Mouse (Mus musculus): ENCODE measurements around the gene Tbc1d16. TPM values are rescaled to one million over a fixed set of nuclear protein-coding genes. Genes with fewer than 3 reads are reported as not detected.
"Not testable (repeated sequence)": the region's sequence is repeated elsewhere in the genome, so short reads cannot be mapped to it uniquely, and the experiment has no call there.

The Tbc1d16 gene
- polyA plus RNA-seq, 1 experiment from 2014 or later: 22.5 TPM

DNA sequence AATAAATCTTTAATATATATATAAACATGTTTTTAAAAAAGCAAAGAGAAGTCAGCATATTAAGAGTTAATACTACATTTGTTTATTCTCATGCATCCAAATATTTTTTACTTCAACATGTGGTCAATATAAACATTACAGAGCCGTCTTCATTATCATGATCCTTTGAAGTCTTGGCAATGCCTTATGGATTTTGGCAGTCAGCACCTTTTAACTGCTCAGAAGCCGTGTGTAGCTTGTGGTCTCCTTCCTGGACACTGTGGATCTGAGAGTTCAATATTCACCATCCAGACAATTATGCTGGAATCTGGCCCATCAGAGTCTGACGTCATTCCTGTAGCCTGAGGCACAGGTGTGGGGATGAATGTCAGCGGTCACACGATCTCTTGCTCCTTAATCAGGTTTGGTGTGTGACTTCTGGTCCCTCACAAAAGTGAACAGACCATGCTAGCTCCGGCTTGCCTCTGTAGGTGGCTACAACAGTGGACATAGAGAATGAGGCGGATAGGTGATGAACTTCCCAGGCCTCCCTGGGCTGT lies 123.2 kb downstream of the Tbc1d16 start:
- no peak overlapping the region; the same call in 1 of the 2 replicates for H3K27ac ChIP-seq
- no peak for DNase-seq (ENCODE audit: extremely low spot score, low spot score)
- no peak overlapping the region for H3K4me3 ChIP-seq
- 83% methylated on average over 7 of the region's 7 CpGs for WGBS
- H3K9me3 ChIP-seq: no peaks in the 10 kb centered on the region
- H3K36me3 ChIP-seq (replicated peaks): no peaks in the 10 kb centered on the region
- peaks cover 58% of the 10 kb centered on the region for H3K27me3 ChIP-seq (ENCODE audit: poor library complexity, severe bottlenecking)
- peaks cover 23% of the 10 kb centered on the region for H3K4me1 ChIP-seq

DNA sequence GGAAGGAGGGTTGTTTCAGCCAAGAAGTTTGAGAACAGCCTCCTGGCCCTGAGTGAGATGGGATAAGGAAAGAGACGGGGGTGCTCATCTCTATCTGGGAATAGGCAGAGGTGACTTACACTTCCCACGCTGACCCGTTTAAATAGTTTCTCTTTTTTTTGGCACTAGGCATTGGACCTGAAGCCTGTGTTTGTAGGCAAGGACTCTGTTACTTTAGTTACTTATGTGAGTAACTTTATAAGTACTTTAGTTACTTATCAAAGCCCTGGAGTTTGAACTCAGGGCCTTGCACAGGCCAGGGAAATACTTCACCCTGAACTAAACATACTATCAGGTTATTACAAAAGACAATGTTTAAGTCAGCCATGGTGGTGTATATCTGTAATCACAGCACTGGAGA lies 124.3 kb downstream of the Tbc1d16 start:
- DNase-seq (ENCODE audit: extremely low spot score, low spot score): no peak
- WGBS: 91% methylated on average over 3 of the region's 3 CpGs
- no peak overlapping the region for H3K27ac ChIP-seq
- H3K4me3 ChIP-seq: no peak overlapping the region
- H3K27me3 ChIP-seq (ENCODE audit: poor library complexity, severe bottlenecking): peaks cover 46% of the 10 kb centered on the region
- H3K4me1 ChIP-seq: peaks cover 23% of the 10 kb centered on the region
- H3K36me3 ChIP-seq (replicated peaks): no peaks in the 10 kb centered on the region
- no peaks in the 10 kb centered on the region for H3K9me3 ChIP-seq

DNA sequence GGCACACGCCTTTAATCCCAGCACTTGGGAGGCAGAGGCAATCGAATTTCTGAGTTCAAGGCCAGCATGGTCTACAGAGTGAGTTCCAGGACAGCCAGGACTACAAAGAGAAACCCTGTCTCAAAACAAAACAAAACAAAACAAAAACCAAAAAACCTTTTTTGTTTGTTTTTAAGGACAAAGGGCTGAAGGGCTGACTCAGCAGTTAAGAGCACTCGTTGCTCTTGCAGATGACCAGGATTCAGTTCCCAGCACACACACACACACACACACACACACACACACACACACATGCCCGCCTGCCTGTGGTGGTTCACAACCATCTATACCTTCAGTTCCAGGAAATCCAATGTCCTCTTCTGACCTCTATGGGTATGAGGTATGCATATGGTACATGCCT lies 127.9 kb downstream of the Tbc1d16 start:
- not testable (repeated sequence) for H3K27ac ChIP-seq; H3K4me3 ChIP-seq; H3K9me3 ChIP-seq; H3K4me1 ChIP-seq; DNase-seq (ENCODE audit: extremely low spot score, low spot score); H3K36me3 ChIP-seq (replicated peaks)
- WGBS: 89% methylated on average over 4 of the region's 4 CpGs
- H3K27me3 ChIP-seq (ENCODE audit: poor library complexity, severe bottlenecking): peaks cover 47% of the 10 kb centered on the region

DNA sequence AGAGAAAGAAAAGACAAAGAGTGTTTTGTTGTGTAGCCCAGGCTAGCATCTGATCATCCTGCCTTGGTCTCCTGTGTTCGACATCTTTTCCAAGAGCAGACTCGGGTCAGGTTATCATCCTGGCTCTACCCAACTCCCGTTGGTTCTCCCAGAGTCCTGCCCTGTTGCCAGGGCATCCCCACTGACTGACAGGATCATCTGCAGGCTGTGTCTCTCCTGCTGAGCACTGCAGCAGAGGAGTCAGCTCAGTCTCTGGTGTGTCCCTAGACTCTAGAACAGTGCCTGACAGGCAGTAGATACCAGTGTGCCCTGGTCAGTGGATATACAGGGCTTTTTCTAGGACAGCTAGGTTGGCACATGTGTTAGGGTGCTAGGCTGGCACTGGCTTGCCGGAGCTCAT lies 130.1 kb downstream of the Tbc1d16 start:
- Histone ChIP-seq H3K4me3 (no peak overlapping the region), H3K36me3 (replicated peaks) (no peaks in the 10 kb centered on the region), H3K9me3 (no peaks in the 10 kb centered on the region), H3K4me1 (peaks cover 7% of the 10 kb centered on the region; the same call in 1 of the 2 replicates), H3K27ac (no peak overlapping the region), H3K27me3 (ENCODE audit: poor library complexity, severe bottlenecking) (peaks cover 67% of the 10 kb centered on the region)
- DNase-seq (ENCODE audit: extremely low spot score, low spot score): no peak
- 72% methylated on average over 4 of the region's 4 CpGs for WGBS

DNA sequence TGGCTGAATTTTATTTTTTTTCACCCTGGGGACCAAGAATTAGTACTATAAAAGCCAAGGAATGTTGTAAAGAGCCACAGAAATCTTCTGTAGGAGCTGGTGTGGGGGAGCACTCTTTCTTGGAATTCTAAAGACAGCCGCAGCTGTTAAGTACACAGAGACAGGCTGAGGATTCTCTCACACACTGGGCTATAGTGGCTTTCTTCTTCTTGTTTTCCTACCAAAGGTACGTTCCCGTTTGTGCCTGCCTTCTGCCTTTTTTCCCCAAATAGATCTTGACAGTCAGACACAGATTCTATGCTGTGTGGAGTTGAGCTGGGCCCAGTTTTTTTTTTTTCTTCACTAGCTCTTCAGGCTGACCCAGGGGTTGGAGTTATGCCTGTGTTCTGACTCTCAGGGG lies 132.9 kb downstream of the Tbc1d16 start:
- Histone ChIP-seq H3K27ac (0 out of 2 replicates have a peak overlapping the region, but pooled peaks have one; percentile 5), H3K4me1 (peaks cover 19% of the 10 kb centered on the region), H3K9me3 (no peaks in the 10 kb centered on the region), H3K36me3 (replicated peaks) (no peaks in the 10 kb centered on the region), H3K4me3 (no peak overlapping the region), H3K27me3 (ENCODE audit: poor library complexity, severe bottlenecking) (peaks cover 83% of the 10 kb centered on the region)
- WGBS: 59% methylated on average over 3 of the region's 3 CpGs
- no peak for DNase-seq (ENCODE audit: extremely low spot score, low spot score)

DNA sequence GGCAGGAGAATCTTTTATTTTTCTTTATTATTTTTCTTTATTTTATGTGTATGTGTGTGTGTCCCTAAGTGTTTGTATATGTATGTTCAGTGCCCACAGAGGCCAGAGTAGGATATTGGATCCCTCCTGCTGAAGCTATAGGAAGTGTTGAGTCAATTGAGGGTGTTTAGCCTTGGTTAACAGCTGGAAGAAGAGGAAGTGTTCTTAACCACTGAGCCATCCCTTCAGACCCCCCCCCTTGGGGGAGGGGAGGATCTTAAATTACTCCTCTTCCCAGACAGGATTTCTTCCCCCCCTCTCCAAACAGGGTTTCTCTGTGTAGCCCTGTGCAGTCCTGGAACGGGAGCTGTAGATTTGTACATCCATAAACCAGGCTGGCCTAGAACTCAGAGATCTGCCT lies 135.0 kb downstream of the Tbc1d16 start:
- H3K36me3 ChIP-seq (replicated peaks): no peaks in the 10 kb centered on the region
- peaks cover 98% of the 10 kb centered on the region for H3K27me3 ChIP-seq (ENCODE audit: poor library complexity, severe bottlenecking)
- H3K4me3 ChIP-seq: no peak overlapping the region
- peaks cover 41% of the 10 kb centered on the region for H3K4me1 ChIP-seq
- H3K27ac ChIP-seq: no peak overlapping the region
- no peaks in the 10 kb centered on the region for H3K9me3 ChIP-seq
- no peak for DNase-seq (ENCODE audit: extremely low spot score, low spot score)
- WGBS: 76% methylated on average over 1 of the region's 1 CpGs

Small RNAs within 50 kb of the gene (microRNA-seq; reads per million reads assigned to microRNA genes)
- 3.9 reads per million, percentile 8 among the genes with 10 or more reads in this experiment for gene Mir6934

Other genes starting within 250 kb of the Tbc1d16 start
- not detected in 2 replicates for gene Enpp7, start 240.3 kb downstream of the Tbc1d16 start, polyA plus RNA-seq (2016; fragmentation: Nextera tagmentation; extraction: Ambion mirVana)
- 115 and 127 TPM in 2 replicates for gene Cbx2, start 205.5 kb downstream of the Tbc1d16 start, polyA plus RNA-seq (2016; fragmentation: Nextera tagmentation; extraction: Ambion mirVana)
- gene Cbx8, start 187.5 kb downstream of the Tbc1d16 start, polyA plus RNA-seq (2016; fragmentation: Nextera tagmentation; extraction: Ambion mirVana): 9.5 and 11.3 TPM in 2 replicates
- 3.3 and 4.6 TPM in 2 replicates for gene Cbx4, start 142.3 kb downstream of the Tbc1d16 start, polyA plus RNA-seq (2016; fragmentation: Nextera tagmentation; extraction: Ambion mirVana)
- 23.1 and 23.6 TPM in 2 replicates for gene Ccdc40, start 73 bp upstream of the Tbc1d16 start, polyA plus RNA-seq (2016; fragmentation: Nextera tagmentation; extraction: Ambion mirVana)
- 27.5 and 28.4 TPM in 2 replicates for gene Gaa, start 39.4 kb upstream of the Tbc1d16 start, polyA plus RNA-seq (2016; fragmentation: Nextera tagmentation; extraction: Ambion mirVana)
- 511 and 516 TPM in 2 replicates for gene Eif4a3, start 71.6 kb upstream of the Tbc1d16 start, polyA plus RNA-seq (2016; fragmentation: Nextera tagmentation; extraction: Ambion mirVana)
- 0.04 TPM in 1 of 2 replicates, not detected in the other for gene Card14, start 79.3 kb upstream of the Tbc1d16 start, polyA plus RNA-seq (2016; fragmentation: Nextera tagmentation; extraction: Ambion mirVana)
- gene Sgsh, start 127.0 kb upstream of the Tbc1d16 start, polyA plus RNA-seq (2016; fragmentation: Nextera tagmentation; extraction: Ambion mirVana): 7.5 and 7.9 TPM in 2 replicates
- 9.6 and 10.6 TPM in 2 replicates for gene Slc26a11, start 127.1 kb upstream of the Tbc1d16 start, polyA plus RNA-seq (2016; fragmentation: Nextera tagmentation; extraction: Ambion mirVana)
- 1.4 and 1.5 TPM in 2 replicates for gene Rnf213, start 164.6 kb upstream of the Tbc1d16 start, polyA plus RNA-seq (2016; fragmentation: Nextera tagmentation; extraction: Ambion mirVana)